In genomic region chr1:174592420-174592980, GRCm38 (mm10) we compare ENCODE assay signal across 10 mouse cellular contexts.
DNase-seq lines count a peak whose midpoint lies in the region; ATAC-seq and TF ChIP-seq lines count a peak whose summit lies in the region.
"Had no signal": no experiment of that assay in that cellular context is flagged by ENCODE, and none has a peak within 500 bp of the region (broad histone marks: within the 10 kb centered on the region; RNA-seq: fewer than 3 reads in every experiment).

No protein-coding gene starts in this region.

- H3K4me2 ChIP-seq in heart, embryonic 11.5 days = no peak overlapping the region
- no peak overlapping the region for H3K4me2 ChIP-seq in lung, embryonic 14.5 days

- no peak overlapping the region for H3K4me3 ChIP-seq in heart, embryonic 11.5 days (ENCODE audit: low read depth, low read length)
- no peak overlapping the region for H3K4me3 ChIP-seq in lung, embryonic 14.5 days (ENCODE audit: low read depth, low read length)

- no peaks in the 10 kb centered on the region for H3K9me3 ChIP-seq in heart, embryonic 11.5 days (replicated peaks; ENCODE audit: control insufficient read depth, low read length)
- no peaks in the 10 kb centered on the region for H3K9me3 ChIP-seq in lung, embryonic 14.5 days (ENCODE audit: low read depth, low read length)

- TF ChIP-seq CTCF in lung, embryonic 14.5 days (IDR thresholded peaks at IDR 0.05; ENCODE audit: low read depth) = peak; percentile 62

- H3K36me3 ChIP-seq in heart, embryonic 11.5 days (ENCODE audit: control insufficient read depth, insufficient read depth, low read length) = no peaks in the 10 kb centered on the region
- H3K36me3 ChIP-seq in lung, embryonic 14.5 days (ENCODE audit: insufficient read depth) = no peaks in the 10 kb centered on the region

- WGBS in heart, embryonic 11.5 days (ENCODE audit: insufficient replicate concordance) = 58% methylated on average over 5 of the region's 5 CpGs
- 61% methylated on average over 5 of the region's 5 CpGs for WGBS in lung, embryonic 14.5 days

- no peak overlapping the region for H3K27ac ChIP-seq in heart, embryonic 11.5 days (ENCODE audit: low read depth, low read length)
- H3K27ac ChIP-seq in lung, embryonic 14.5 days (ENCODE audit: low read depth) = no peak overlapping the region

- intact Hi-C loops in heart, postnatal 10 days (cut with DNase I) = no loop called here

- no peak overlapping the region for H3K9ac ChIP-seq in heart, embryonic 11.5 days (ENCODE audit: low read depth, low read length)
- no peak overlapping the region for H3K9ac ChIP-seq in lung, embryonic 14.5 days

- H3K4me1 ChIP-seq in heart, embryonic 11.5 days (ENCODE audit: control insufficient read depth, insufficient read depth, low read length) = no peaks in the 10 kb centered on the region
- no peaks in the 10 kb centered on the region for H3K4me1 ChIP-seq in lung, embryonic 14.5 days (ENCODE audit: insufficient read depth)

- ATAC-seq in heart, embryonic 11.5 days (replicated peaks; ENCODE audit: insufficient number of reproducible peaks, low FRiP score, low TSS enrichment) = no peak
- no peak for ATAC-seq in lung, embryonic 14.5 days (ENCODE audit: insufficient read depth)
- ATAC-seq in megakaryocyte, adult 5-6 weeks (ENCODE audit: poor library complexity, severe bottlenecking) = no peak

- no peaks in the 10 kb centered on the region for H3K27me3 ChIP-seq in heart, embryonic 11.5 days (ENCODE audit: control insufficient read depth, insufficient read depth, low read length)
- H3K27me3 ChIP-seq in lung, embryonic 14.5 days (ENCODE audit: insufficient read depth, low read length) = no peaks in the 10 kb centered on the region

- DNase-seq in heart, postnatal 10 days = peak; percentile 13 to 17
- peak; percentile 71 for DNase-seq in lung, embryonic 14.5 days
- DNase-seq in lung, postnatal 4 days = no peak
- peak; percentile 64 for DNase-seq in brain, adult 2 months (ENCODE audit: low read depth, low spot score)
- peak; percentile 9 for DNase-seq in retina, postnatal 7 days (ENCODE audit: low read depth, low spot score)
- no peak for DNase-seq in spleen, postnatal 14 days (ENCODE audit: low spot score in 2 of 2)
- DNase-seq: heart, postnatal 4 days; left cerebral cortex, postnatal 4 days had no signal

Comparison
In these comparisons a context has a peak if more than half of its experiments do, and no peak if none do; other contexts are left out.
1. DNase-seq: peak in heart, postnatal 10 days (2 of 2), lung, embryonic 14.5 days (single experiment), brain, adult 2 months (single experiment) and retina, postnatal 7 days (single experiment); none in lung, postnatal 4 days (0 of 2) and spleen, postnatal 14 days (0 of 2).